Mouse (Mus musculus): ENCODE results near the gene Gstt3. TPM values are rescaled to one million over a fixed set of nuclear protein-coding genes. Genes with fewer than 3 reads are reported as not detected.
"Not testable (repeated sequence)": the region's sequence is repeated elsewhere in the genome, so short reads cannot be mapped to it uniquely, and the experiment has no call there.

Gene Gstt3
- polyA plus RNA-seq, 1 experiment from 2014 or later, result 9.2 TPM

DNA sequence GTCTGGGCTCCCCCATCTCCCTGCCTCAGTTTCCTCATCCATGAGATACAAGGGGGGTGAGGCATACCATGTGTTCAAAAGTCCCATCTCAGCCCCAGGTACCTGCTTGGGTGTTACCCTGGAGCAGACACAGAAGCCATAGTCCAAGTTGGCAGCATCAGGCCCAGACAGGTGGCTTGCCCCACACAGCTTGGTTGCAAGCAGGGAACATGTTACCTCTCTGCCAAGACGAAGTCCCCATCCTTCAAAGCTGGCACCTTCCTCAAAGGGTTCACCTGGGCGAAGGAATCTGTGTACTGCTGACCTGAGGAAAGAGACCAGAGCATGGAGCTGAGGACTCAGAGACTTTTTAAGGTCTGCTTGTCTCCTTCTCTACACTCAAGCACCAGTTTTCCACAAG lies 3.3 kb downstream of the Gstt3 start:
- ATAC-seq (ENCODE audit: insufficient number of reproducible peaks, insufficient read depth, low FRiP score, low TSS enrichment, low read depth), result no peak
- H3K36me3 ChIP-seq, result no peaks in the 10 kb centered on the region
- H3K27ac ChIP-seq, result no peak overlapping the region
- no peak overlapping the region for H3K4me2 ChIP-seq
- peaks cover 11% of the 10 kb centered on the region for H3K4me1 ChIP-seq (replicated peaks)
- WGBS, result 73% methylated on average over 2 of the region's 2 CpGs
- H3K4me3 ChIP-seq (replicated peaks), result no peak overlapping the region
- no peaks in the 10 kb centered on the region for H3K9me3 ChIP-seq
- no peak overlapping the region for H3K9ac ChIP-seq (replicated peaks)
- peaks cover 19% of the 10 kb centered on the region; the same call in 1 of the 2 replicates for H3K27me3 ChIP-seq

DNA sequence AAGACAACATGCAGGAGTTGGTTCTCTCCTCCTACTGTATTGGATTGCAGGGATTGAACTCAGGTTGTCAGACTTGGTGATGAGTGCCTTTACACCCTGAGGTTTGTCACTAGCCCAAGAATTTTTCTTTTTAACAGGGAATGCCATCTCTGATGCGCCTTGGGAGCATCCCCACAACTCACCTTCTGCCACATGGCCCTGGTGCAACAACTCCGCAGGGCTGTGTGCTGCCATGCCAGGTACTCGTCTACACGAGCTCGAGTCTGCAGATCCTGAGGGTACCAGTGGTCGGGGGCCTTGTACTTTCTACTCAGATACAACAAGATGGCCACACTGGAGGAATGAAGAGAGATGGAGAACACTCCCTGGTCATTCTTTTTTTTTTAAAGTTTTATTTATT lies 4.7 kb downstream of the Gstt3 start:
- WGBS, result 81% methylated on average over 6 of the region's 6 CpGs
- Histone ChIP-seq H3K4me1 (replicated peaks) (peaks cover 18% of the 10 kb centered on the region), H3K9ac (replicated peaks) (no peak overlapping the region), H3K9me3 (no peaks in the 10 kb centered on the region), H3K36me3 (no peaks in the 10 kb centered on the region; the same call in 1 of the 2 replicates), H3K27me3 (peaks cover 19% of the 10 kb centered on the region; the same call in 1 of the 2 replicates), H3K4me2 (no peak overlapping the region), H3K27ac (no peak overlapping the region), H3K4me3 (replicated peaks) (no peak overlapping the region)
- no peak for ATAC-seq (ENCODE audit: insufficient number of reproducible peaks, insufficient read depth, low FRiP score, low TSS enrichment, low read depth)

DNA sequence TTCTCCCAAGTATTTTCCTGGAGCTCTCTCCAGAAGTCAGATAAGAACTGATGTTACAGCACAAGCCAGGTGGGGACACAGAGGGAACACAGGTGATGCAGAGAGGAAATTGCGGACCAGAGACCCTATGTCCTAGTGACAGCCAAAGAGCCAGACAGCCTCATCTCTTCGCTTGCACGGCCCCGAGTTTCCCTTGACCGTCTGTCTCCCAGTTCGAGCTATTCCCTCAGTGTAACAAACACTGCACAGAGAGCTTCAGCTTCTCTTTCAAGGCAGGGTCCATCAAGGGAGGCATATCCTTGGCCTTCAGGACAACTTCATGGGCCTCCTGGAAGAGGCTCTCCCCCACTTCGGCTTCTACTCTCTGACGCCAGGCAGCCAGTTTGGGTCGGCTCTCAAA lies 6.6 kb downstream of the Gstt3 start:
- ATAC-seq (ENCODE audit: insufficient number of reproducible peaks, insufficient read depth, low FRiP score, low TSS enrichment, low read depth), result no peak
- no peak overlapping the region for H3K27ac ChIP-seq
- no peak overlapping the region for H3K4me3 ChIP-seq (replicated peaks)
- no peak overlapping the region for H3K9ac ChIP-seq (replicated peaks)
- H3K27me3 ChIP-seq, result peaks cover 13% of the 10 kb centered on the region; the same call in 1 of the 2 replicates
- H3K9me3 ChIP-seq, result no peaks in the 10 kb centered on the region
- H3K4me2 ChIP-seq, result no peak overlapping the region
- peaks cover 11% of the 10 kb centered on the region for H3K4me1 ChIP-seq (replicated peaks)
- WGBS, result 88% methylated on average over 9 of the region's 9 CpGs
- no peaks in the 10 kb centered on the region; the same call in 1 of the 2 replicates for H3K36me3 ChIP-seq

DNA sequence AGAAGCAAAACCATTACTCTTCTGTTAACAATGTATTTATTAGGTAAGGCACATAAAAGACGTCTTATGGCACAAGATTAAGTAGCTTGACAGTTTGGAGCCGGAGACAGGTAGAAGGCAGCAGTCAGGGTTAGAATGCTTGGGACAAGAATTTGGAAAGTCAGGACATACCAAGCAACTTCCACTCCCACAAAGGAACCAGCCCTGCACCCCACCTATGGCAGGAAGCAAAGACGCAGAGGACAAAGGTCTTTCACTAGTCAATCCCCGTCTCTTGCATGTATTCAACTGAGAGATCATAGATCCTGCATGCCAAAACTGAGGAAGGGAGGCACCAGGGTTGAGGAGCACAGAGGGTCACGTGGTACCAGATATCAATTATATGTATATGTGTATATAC lies 7.1 kb downstream of the Gstt3 start:
- H3K9ac ChIP-seq (replicated peaks), result no peak overlapping the region
- ATAC-seq (ENCODE audit: insufficient number of reproducible peaks, insufficient read depth, low FRiP score, low TSS enrichment, low read depth), result no peak
- no peak overlapping the region for H3K4me3 ChIP-seq (replicated peaks)
- WGBS, result 88% methylated on average over 5 of the region's 5 CpGs
- H3K4me1 ChIP-seq (replicated peaks), result peaks cover 7% of the 10 kb centered on the region; the same call in 1 of the 2 replicates
- peaks cover 12% of the 10 kb centered on the region; the same call in 1 of the 2 replicates for H3K27me3 ChIP-seq
- no peak overlapping the region for H3K27ac ChIP-seq
- H3K4me2 ChIP-seq, result no peak overlapping the region
- H3K9me3 ChIP-seq, result no peaks in the 10 kb centered on the region
- H3K36me3 ChIP-seq, result no peaks in the 10 kb centered on the region; the same call in 1 of the 2 replicates

DNA sequence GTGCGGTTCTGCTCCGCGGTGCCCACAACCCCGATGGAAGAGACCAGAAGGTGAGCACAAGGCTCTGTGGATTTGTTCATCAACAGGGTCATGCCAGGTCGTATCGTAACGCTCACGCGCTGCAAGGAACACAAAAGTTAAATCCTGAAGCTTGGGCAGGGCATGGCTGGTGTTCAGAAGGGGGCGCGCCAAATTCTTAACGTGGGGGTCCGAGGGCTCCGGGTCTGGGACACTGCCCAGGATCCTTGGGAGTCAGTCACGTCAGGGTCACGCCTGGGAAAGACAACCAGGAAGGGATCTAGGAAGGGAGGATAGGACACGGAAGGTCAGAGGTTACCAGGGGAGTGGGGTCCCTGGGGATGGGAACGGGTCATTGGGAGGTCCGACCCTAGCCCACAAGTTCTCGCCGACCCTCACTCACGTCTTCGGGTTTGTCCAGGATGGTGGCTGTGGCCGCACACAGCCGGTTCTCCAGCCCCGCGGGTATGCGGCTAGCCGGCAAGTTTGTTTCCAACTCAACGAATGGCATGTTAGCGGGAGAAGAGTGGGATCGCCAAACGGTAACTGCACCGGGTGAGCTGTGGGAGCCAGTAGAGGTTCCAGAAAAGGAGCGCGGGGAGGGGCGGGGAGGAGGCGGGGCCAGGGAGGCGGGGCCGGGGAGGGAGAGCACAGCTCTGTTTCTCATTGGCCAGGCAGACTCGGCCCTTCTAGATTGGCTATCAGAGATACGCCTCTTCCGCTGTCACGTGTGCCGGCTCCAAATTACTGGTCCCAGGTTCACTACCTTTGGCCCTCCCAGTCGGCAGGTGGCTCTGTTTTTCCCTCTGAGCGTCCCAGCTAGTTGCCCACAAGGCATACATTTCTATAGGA lies 8.2 kb downstream of the Gstt3 start, which contains the start of gene Ddt:
Ddt (minus strand) TSS at position 620 of the 870 bp plus-strand sequence.
- peak within 1 kb of the TSS; percentile 61 for H3K4me3 ChIP-seq (replicated peaks)
- H3K27ac ChIP-seq, result 0 out of 2 replicates have a peak within 1 kb of the TSS, but pooled peaks have one; percentile 14
- peak within 1 kb of the TSS; percentile 85 for H3K4me2 ChIP-seq
- H3K9ac ChIP-seq (replicated peaks), result peak within 1 kb of the TSS; percentile 70
- WGBS, result under 1% methylated on average over 47 of the region's 47 CpGs
- H3K36me3 ChIP-seq, result no peaks in the 10 kb centered on the region; the same call in 1 of the 2 replicates
- peaks cover 12% of the 10 kb centered on the region; the same call in 1 of the 2 replicates for H3K27me3 ChIP-seq
- peak; percentile 92 for ATAC-seq (ENCODE audit: insufficient number of reproducible peaks, insufficient read depth, low FRiP score, low TSS enrichment, low read depth)
- no peaks in the 10 kb centered on the region for H3K9me3 ChIP-seq
- H3K4me1 ChIP-seq (replicated peaks), result peaks cover 7% of the 10 kb centered on the region; the same call in 1 of the 2 replicates

DNA sequence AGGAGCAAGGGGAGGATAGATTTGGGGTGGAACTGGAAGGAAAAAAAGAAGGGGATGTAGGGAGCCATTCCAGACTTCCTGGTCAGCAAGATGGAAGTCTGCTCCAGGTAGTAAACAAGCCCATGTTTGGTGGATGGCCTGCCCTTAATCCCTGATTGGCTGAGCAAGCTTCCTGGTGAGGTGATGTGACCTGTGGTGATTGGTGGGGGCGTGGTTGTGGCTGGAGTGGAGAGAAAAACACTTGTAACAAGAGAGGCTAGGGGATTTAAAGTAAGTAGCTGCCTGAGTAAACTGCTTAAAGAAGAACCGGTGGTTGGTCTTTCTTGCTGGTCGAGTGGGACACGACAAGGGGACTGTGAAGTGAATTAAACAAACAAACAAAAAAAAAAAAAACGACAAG lies 13.5 kb downstream of the Gstt3 start:
- H3K9me3 ChIP-seq; H3K4me3 ChIP-seq (replicated peaks); H3K4me2 ChIP-seq; H3K36me3 ChIP-seq; H3K9ac ChIP-seq (replicated peaks); H3K27me3 ChIP-seq; ATAC-seq (ENCODE audit: insufficient number of reproducible peaks, insufficient read depth, low FRiP score, low TSS enrichment, low read depth); H3K27ac ChIP-seq: not testable (repeated sequence)
- 40% methylated on average over 5 of the region's 5 CpGs for WGBS
- peaks cover 17% of the 10 kb centered on the region for H3K4me1 ChIP-seq (replicated peaks)

DNA sequence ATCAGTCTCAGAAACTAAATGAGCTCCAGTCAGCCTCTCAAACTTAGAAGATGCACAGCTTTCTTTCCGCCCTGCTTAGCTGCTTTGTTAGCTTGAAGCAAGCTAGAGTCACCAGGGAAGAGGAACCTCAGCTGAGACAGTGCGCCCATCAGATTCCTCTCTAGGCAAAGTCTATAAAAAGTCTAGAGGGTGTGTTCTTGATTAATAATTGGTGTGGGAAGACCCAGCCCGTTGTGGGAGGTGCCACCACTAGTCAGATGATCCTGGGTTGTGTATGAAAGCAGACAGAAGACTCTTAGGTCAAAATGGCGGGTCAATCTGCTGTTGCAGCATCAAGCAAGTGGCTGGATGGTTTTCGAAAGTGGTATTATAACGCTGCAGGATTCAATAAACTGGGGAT lies 14.4 kb downstream of the Gstt3 start:
- Histone ChIP-seq H3K9me3 (no peaks in the 10 kb centered on the region), H3K4me2 (no peak overlapping the region), H3K36me3 (no peaks in the 10 kb centered on the region; the same call in 1 of the 2 replicates), H3K27me3 (no peaks in the 10 kb centered on the region), H3K4me3 (replicated peaks) (no peak overlapping the region), H3K9ac (replicated peaks) (no peak overlapping the region), H3K27ac (no peak overlapping the region), H3K4me1 (replicated peaks) (peaks cover 13% of the 10 kb centered on the region)
- ATAC-seq (ENCODE audit: insufficient number of reproducible peaks, insufficient read depth, low FRiP score, low TSS enrichment, low read depth), result no peak
- WGBS, result 86% methylated on average over 6 of the region's 6 CpGs

DNA sequence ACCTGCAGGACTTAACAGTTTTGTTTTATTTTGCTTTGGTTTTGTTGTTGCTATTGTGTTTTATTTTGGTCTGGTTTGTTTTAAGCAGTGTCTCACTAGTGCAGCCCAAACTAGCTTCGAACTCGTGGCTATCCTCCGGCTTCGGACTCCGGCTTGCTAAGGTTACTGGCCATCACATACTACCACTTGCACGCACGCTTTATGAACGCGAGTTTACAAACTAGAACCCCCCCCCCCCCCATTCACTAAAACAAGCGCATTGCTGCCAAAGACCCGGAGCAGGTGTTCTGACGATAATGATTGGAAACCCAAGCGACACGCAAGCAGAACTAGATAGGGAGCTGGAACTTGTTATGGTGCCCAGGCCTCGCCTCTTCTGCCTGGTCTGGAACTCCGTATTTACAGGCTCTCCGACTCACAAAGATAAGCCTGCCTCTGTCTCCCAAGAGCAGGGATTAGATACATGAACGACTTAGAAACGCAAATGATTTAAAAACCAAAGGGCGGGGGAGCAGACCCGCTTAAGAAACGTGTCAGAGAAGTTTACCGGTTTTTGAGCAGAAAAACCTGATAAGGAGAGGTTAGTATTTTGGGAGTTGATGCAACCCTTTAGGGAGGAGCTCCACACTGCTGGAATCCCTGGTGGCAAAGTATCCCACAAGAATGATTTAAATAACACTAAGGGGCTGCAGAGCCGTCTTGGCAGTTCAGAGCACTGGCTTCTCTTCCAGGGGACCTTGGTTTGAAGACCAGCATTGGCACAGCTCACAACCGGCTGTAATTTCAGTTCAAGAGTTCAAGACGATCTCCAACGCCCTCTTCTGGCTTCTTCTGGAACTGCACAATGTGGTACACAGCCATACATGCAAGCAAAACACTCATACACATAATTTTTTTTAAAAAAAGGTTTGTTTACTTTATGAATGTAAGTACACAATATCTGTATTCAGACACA lies 16.4 kb downstream of the Gstt3 start:
- under 1% methylated on average over 27 of the region's 27 CpGs for WGBS
- peaks cover 13% of the 10 kb centered on the region for H3K4me1 ChIP-seq (replicated peaks)
- no peaks in the 10 kb centered on the region for H3K9me3 ChIP-seq
- H3K27me3 ChIP-seq, result no peaks in the 10 kb centered on the region
- ATAC-seq (ENCODE audit: insufficient number of reproducible peaks, insufficient read depth, low FRiP score, low TSS enrichment, low read depth), result no peak
- 0 out of 2 replicates have a peak overlapping the region, but pooled peaks have one; percentile 64 for H3K27ac ChIP-seq
- H3K9ac ChIP-seq (replicated peaks), result peak overlapping the region; percentile 50
- H3K4me2 ChIP-seq, result peak overlapping the region; percentile 65
- peak overlapping the region; percentile 88 for H3K4me3 ChIP-seq (replicated peaks)
- peaks cover 6% of the 10 kb centered on the region for H3K36me3 ChIP-seq

DNA sequence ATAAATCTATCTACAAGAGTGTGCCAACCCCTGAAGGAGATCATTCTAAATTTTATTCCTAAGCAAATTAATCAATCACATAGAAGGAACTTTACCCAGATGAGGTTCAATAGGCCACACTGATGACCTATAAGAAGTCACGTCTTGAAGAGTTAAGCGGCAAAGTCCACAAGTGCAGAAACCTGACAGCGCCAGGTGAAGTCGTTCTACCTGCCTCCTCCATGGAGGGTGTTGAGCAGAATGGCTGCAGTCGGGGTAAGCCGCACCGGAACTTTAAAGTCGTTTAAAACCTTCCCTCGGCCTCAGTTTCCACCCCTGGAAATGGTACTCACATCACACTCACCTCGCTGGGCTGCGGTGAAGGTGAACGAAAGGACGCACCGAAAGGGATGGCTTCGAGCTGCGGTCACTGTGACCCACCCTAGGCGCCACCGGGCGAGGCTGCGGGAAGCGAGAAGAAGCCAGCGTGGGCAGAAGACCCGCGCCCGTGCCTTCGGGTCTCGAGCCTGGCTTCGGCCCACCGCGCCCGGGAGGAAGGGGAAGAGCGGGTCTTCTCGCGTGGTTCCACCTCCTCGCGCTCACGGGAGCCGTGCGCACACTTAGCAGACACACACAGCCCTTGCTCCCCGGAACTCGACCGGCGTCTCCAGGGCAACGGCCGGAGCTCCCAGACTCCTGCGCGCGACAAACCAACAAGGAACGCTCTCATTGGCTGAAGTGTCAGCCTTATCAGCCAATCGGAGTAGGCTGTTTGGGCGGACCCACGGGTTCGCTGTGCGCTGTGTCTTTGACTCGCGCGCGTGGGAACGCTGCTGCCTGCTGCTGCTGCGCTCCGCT lies 17.3 kb downstream of the Gstt3 start, which contains the start of gene Cabin1:
Cabin1 (minus strand) TSS at position 660 of the 837 bp plus-strand sequence.
- Histone ChIP-seq H3K4me2 (peak within 1 kb of the TSS; percentile 65), H3K36me3 (peaks cover 10% of the 10 kb centered on the region), H3K9me3 (no peaks in the 10 kb centered on the region), H3K4me3 (replicated peaks) (peak within 1 kb of the TSS; percentile 88), H3K27me3 (no peaks in the 10 kb centered on the region), H3K9ac (replicated peaks) (peak within 1 kb of the TSS; percentile 83), H3K27ac (0 out of 2 replicates have a peak within 1 kb of the TSS, but pooled peaks have one; percentile 64), H3K4me1 (replicated peaks) (peaks cover 13% of the 10 kb centered on the region)
- WGBS, result under 1% methylated on average over 56 of the region's 61 CpGs
- ATAC-seq (ENCODE audit: insufficient number of reproducible peaks, insufficient read depth, low FRiP score, low TSS enrichment, low read depth), result peak; percentile 97

DNA sequence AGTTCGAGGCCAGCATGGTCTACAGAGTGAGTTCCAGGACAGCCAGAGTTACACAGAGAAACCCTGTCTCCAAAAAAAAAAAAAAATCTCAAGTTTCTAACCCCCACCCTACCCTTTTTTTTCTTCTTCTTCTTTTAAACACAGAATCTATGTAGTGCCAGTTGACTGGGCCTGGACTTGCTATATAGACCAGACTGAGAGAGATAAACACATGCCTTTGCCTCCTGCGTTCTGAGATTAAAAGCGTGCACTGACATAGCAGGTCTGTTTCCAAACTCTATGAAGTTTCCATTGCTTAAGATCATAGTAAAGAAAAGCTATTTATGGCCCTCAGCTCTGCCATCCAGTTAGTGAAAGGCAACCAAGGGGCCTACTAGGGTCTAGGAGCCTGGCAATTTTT lies 18.8 kb downstream of the Gstt3 start:
- no peak overlapping the region for H3K9ac ChIP-seq (replicated peaks)
- no peak overlapping the region for H3K27ac ChIP-seq
- peaks cover 13% of the 10 kb centered on the region for H3K4me1 ChIP-seq (replicated peaks)
- H3K36me3 ChIP-seq, result peaks cover 16% of the 10 kb centered on the region
- 94% methylated on average over 3 of the region's 3 CpGs for WGBS
- H3K4me2 ChIP-seq, result peak overlapping the region; percentile 30; the same call in 1 of the 2 replicates
- no peaks in the 10 kb centered on the region for H3K27me3 ChIP-seq
- no peak overlapping the region for H3K4me3 ChIP-seq (replicated peaks)
- no peaks in the 10 kb centered on the region for H3K9me3 ChIP-seq
- no peak for ATAC-seq (ENCODE audit: insufficient number of reproducible peaks, insufficient read depth, low FRiP score, low TSS enrichment, low read depth)

Data from limb, embryonic 12.5 days (tissue).